ENCODE assay signal across 8 mouse cellular contexts in the genomic region with DNA sequence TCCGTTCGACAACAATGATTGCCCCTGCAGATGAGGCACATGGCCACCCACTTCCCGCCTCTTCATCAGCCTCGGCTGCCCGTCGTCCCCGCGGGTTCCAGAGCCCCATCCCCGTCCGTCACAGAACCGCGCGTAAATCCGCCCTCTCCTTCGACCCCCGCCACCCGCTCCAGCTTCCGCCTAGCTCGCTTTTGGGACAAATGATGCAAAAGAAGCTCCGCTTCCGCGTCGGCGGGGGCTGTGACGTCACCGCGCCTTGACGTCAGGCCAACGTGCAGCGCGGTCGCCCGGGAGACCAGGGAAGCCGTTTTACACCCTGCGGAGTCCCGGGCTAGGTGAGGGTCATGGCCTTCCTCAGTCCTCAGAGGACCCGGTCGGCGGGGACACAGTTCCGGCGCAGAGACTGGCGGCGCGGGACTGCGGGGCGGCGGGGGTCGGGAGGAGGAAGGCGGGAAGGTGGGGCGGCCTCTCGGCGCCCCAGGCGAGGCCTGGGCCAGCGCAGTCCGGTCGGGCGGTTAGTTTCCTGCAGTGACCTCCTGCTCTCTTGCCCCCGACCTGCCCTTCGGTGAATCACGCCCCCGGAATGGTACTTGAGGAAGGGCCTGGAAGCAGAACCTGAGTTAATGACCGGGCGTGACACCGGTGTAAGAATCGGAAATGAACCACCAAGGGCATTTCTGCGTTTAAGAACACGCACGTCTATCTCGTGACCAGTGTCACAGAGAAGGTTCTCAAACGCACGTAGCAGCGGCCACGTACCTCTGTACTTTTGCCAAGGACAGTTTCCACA. TPM values are rescaled to one million over a fixed set of nuclear protein-coding genes. Genes with fewer than 3 reads are reported as not detected.
DNase-seq lines count a peak whose midpoint lies in the region; ATAC-seq lines count a peak whose summit lies in the region.

A gene (plus strand): TSS at position 252 of the 790 bp plus-strand sequence.

- H3K4me2 ChIP-seq in intestine, embryonic 16.5 days (ENCODE audit: low read depth, low read length), result peak within 1 kb of the TSS; percentile 71

- no peaks in the 10 kb centered on the region for H3K36me3 ChIP-seq in intestine, embryonic 16.5 days (ENCODE audit: control insufficient read depth, insufficient read depth, low read length)

- H3K4me3 ChIP-seq in intestine, embryonic 16.5 days (ENCODE audit: low read length), result peak within 1 kb of the TSS; percentile 81

- no peaks in the 10 kb centered on the region for H3K9me3 ChIP-seq in intestine, embryonic 16.5 days (ENCODE audit: control insufficient read depth, low read length)

- peak within 1 kb of the TSS; percentile 69 for H3K27ac ChIP-seq in intestine, embryonic 16.5 days (ENCODE audit: low read length)

- ATAC-seq in intestine, embryonic 16.5 days, result peak; percentile 97

- 1% methylated on average over 73 of the region's 73 CpGs for WGBS in intestine, embryonic 16.5 days

- H3K9ac ChIP-seq in intestine, embryonic 16.5 days (ENCODE audit: low read depth, low read length), result peak within 1 kb of the TSS; percentile 83

- DNase-seq in adrenal gland, adult 2 months, result peak; percentile 93
- DNase-seq in embryo, embryonic 11.5 days (ENCODE audit: low read depth, low spot score), result peak; percentile 83
- peak; percentile 76 to 86 for DNase-seq in gastrocnemius, postnatal 4 days (ENCODE audit: low spot score in 2 of 2)
- DNase-seq in left cerebral cortex, postnatal 25 days (ENCODE audit: low spot score in 2 of 2), result peak; percentile 91 to 94
- DNase-seq in mesoderm, embryonic 11.5 days (ENCODE audit: low read depth, low spot score), result peak; percentile 92
- peak; percentile 92 for DNase-seq in right cerebral cortex, postnatal 25 days
- peak; percentile 83 to 89 for DNase-seq in urinary bladder, postnatal 36 days (ENCODE audit: low spot score in 2 of 2)

- H3K27me3 ChIP-seq in intestine, embryonic 16.5 days (replicated peaks; ENCODE audit: control insufficient read depth, insufficient read depth, low read length), result no peaks in the 10 kb centered on the region

- no peaks in the 10 kb centered on the region; the same call in 1 of the 2 replicates for H3K4me1 ChIP-seq in intestine, embryonic 16.5 days (ENCODE audit: control insufficient read depth, insufficient read depth, low read length)

- intact Hi-C loops in left cerebral cortex, postnatal 25 days (cut with DNase I), result loop anchor here (5.0 kb wide), 2 partner anchors 196 to 261 kb away; no protein-coding TSS in a partner anchor

RNA-seq across cellular contexts. Expression of the gene that starts here (rescaled TPM):
- 1 to 10 TPM; 2.5 to 4.6 TPM for total RNA-seq in adrenal gland, adult 2 months (2021)
- polyA plus RNA-seq in adrenal gland, adult 2 months (2012; rRNA removed), result 0.10 TPM in 1 of 2 replicates, not detected in the other
- total RNA-seq in gastrocnemius, postnatal 4 days (2021), result 1 to 10 TPM; 2.2 to 2.8 TPM
- 6.2 and 7.3 TPM in 2 replicates for polyA plus RNA-seq in intestine, embryonic 16.5 days (2015; fragmentation: Nextera tagmentation; extraction: Ambion mirVana)
- total RNA-seq in left cerebral cortex, postnatal 25 days (2021), result 1 to 10 TPM; 6.4 to 6.7 TPM

Comparison
In these comparisons a context has a peak if more than half of its experiments do, and no peak if none do; other contexts are left out.
1. Peak in every context shown above with its lines: DNase-seq, ATAC-seq, H3K4me3 ChIP-seq and H3K27ac ChIP-seq.